Mouse (Mus musculus) retina, adult 2 months (tissue): Measurements from ENCODE around the gene Snx9.

ENCODE experiments used
- DNase-seq: peaks from one replicate; pipeline ENCODE4 v3.0.0-alpha.2; 2012; ENCODE audit warnings: low read depth, low spot score

The Snx9 gene

GRCm38 (mm10) chr17:5877611-5878157 lies 36.6 kb downstream of the Snx9 start:
- no peak for DNase-seq

DNA sequence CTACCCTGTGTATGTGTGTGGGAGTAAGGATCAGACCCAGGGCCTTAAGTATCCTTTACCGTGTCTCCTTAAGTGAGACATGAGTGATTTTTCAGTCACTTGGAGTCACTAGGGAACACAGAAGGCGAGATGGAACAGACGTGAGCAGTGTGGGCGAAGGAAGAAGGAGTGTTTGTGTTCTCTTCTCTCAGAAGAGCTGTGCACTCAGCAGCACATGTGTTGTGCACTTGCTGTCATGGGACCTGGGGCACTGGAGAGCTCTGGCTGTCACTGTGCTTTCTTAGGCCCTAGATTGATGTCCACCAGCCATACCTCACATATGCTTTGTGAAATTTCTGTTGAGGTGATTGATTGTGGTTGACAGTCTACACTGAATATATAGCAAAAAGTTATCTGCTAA lies 37.7 kb downstream of the Snx9 start:
- DNase-seq, result no peak

DNA sequence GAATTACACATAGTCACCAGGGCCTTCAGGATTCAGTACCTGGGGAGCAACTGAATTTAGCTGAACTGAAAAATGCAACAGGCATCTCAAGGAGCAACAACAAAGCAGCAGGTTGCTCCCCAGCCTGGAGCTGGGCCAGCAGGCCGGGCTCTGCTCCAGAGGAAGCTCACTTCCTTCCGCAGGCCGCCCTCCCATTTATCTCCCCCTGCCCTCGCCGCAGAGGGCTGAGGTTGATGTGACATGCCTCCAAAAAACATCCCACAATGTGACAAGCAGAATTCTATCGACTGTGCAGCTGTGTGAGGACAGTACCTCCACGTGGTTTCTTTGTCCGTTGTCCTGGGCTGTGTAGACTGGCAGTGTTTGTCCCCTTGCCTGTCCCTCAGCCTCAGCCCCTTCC lies 44.3 kb downstream of the Snx9 start:
- no peak for DNase-seq

GRCm38 (mm10) chr17:5886181-5886810 lies 45.2 kb downstream of the Snx9 start:
- no peak for DNase-seq

DNA sequence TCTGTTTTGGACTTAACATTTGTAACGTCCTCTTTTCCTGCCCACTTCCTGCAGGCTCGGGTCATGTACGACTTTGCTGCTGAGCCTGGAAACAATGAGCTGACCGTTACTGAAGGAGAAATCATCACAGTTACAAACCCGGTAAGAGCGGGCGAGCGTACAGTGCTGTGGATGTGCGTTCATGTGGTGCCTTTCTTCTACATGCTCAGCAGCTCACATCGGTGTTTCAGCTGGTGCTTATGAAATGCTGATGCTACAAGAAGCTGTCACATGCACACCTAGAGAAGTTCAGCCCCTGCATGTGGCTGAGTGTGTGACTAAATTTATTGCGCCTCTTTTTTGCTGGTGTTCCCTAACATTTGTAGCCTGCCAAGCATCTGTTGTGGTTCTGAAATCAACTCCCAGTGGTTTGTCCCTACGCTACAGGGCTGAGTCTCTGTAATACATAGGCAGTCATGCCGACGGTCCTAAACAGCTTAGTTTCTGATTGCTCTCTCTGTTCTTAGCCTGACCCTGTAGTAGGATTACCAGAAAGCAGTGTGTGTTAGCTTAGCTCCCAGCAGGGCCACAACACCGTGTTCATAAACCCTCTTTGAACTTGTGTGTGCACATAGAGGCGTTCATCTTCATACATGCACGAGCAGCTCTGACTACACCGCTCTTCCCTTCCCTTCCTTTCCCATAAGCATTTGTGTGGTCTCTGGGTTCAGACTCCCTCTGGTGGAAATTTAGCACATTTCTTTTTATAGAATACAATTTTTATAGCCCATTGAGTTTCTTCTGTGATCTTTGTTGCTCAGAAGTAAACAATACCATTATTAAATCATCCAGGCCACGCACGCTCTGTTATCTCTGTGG lies 46.0 kb downstream of the Snx9 start:
- no peak for DNase-seq

DNA sequence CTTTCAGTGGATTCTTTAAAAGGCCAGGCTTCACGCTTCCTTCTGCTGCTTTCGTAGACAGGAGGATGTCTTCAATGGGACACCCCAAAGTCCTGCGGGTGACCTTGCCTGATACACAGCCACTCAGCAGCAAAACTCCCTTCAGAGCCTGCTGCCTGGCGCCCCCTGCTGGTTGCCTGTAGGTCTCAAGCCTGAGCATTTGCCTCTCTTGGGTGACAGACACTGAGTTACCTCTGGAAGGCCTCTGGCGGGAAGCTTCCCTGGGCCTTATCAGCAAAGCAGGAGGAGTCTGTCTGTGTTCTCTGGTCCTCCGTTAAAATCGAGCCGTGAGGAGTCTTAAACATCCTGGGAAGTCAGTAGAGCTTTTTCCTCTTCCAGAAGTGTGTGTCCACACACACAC lies 49.3 kb downstream of the Snx9 start:
- no peak for DNase-seq

DNA sequence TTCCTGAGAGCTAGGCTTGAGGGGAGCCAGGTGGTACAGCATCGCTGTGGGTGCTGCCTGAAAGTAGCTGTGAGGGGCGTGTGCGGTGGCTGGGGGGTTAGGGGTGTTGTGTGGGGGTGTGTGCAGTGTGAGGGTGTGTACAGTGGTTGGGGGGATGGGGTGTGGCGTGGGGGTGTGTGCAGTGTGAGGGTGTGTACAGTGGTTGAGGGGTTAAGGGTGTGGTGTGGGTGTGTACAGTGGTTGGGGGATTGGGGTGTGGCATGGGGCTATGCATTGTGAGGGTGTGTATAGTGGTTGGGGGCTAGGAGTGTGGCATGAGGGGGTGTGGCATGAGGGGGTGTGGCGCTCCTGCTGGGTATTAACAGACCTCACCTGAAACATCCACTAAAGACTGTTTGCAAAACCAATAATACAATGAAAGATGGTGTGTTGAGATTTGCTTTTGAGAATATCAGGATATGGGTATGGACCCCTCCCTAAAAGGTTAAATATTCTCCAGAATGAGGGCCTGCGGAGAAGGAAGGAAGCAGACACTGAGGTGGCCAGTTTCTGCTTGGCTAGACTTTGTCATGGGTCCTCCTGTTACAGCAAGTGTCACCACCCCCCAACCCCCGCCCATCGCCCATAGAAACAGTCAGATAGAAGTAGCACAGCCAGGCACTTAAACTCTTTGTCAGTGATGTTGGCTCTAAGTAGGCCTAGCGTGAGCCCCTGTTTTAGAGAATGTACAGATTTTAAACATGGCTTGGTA lies 51.0 kb downstream of the Snx9 start:
- DNase-seq, result no peak

- DNase-seq, result no peak
Observed at GRCm38 (mm10) chr17:5893092-5893491, 52.0 kb downstream of the Snx9 start.

- DNase-seq, result no peak
Observed at GRCm38 (mm10) chr17:5893574-5894148, 52.5 kb downstream of the Snx9 start.

DNA sequence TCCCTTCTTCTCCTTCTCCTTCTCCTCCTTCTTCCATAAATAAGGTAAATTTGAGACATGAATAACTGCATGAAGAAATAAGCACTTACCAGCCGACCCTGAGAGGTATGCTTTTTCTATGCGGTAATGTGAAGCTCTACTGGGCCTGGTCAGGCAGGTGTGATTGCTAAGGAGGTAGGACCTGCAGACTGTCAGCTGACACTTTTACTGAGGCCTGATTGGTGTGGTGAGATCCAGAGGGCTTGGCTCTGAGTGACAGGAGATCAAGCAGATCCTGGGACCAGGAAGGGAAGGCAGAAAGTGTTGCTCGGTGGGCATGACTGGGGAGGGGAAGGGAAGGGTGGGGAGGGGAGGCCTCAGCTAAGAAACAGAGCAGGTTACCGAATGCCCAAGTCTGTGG lies 54.9 kb downstream of the Snx9 start:
- DNase-seq, result no peak

DNA sequence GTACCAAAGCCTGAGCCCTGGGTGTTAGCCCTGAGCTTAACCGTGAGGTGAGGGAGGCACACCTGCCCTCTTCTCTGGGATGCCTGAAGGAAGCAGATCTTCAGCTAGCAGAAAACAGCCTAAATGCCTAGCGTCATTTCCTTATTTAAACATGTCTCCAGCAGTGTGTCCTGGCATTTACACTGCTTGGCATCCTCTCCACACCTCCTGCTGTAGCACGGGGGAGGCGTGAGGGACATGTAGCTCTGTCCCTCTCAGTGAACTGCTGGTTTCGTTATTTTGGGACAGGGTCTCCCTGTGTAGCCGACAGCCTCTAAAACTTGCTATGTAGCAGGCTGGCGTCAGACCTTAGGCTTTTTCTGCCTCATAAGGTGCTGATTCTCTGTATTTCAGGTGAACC lies 55.5 kb downstream of the Snx9 start:
- DNase-seq, result no peak

DNA sequence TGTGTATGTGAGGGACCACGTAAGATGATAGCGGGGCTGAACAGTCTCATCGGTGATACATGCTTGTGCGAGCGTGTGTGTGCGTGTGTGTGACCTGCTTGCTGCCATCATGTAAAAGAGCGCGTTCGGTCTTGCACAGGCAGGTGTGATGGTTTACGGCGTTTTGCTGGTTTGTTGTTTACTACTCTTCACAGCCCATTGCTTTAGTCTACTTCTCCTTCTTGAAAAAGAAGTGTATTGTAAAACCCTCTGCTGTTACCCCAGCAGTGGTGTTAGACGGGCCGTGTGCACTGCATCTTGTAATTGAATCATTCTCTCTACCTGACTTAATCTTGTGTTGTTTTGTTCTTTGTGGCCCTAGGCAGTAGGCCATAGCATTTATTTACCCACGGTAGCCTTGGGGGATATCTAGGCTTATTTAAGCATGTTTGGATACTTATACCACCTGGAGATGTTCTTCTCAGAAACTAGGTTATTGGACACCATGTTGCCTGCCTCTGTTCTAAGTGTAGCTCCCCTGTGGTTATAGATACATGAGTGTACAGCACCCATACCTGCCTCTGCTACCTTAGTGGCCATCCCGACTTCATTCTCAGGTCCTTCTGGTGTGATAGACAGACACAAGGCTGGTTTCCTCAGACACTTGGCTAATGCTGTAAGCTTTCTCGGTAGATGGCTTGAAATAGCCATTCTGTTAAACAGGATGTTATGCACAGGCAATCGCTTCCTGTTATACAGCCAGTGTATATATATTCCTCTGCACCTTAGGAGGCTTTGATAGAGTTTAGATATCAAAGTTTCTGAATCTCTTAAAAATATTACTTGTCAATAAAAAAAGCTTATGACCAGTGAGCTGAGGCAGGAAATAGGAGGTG lies 56.4 kb downstream of the Snx9 start:
- DNase-seq, result no peak

- DNase-seq, result no peak
Observed at GRCm38 (mm10) chr17:5899251-5899650, 58.1 kb downstream of the Snx9 start.

GRCm38 (mm10) chr17:5901381-5901780 lies 60.3 kb downstream of the Snx9 start:
- no peak for DNase-seq

GRCm38 (mm10) chr17:5903630-5904301 lies 62.6 kb downstream of the Snx9 start:
- DNase-seq, result no peak

DNA sequence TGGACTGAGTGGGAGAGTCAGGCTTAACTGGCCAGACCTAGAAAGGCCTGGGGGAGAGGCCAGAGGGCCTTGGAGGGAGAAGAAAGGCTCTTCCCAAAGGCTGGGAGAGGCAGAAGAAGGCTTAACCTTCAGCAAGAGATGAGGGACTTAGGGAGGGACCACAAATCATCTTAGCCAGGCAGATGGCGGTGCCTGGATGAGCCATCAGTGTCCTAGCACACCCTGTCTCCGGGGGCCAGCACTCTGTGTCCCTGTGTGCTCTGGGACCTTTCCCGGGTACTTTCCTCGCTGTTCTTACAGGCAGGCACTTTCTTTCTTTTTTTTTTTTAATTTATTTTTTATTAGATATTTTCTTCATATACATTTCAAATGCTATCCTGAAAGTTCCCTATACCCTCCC lies 68.6 kb downstream of the Snx9 start:
- DNase-seq, result no peak

DNA sequence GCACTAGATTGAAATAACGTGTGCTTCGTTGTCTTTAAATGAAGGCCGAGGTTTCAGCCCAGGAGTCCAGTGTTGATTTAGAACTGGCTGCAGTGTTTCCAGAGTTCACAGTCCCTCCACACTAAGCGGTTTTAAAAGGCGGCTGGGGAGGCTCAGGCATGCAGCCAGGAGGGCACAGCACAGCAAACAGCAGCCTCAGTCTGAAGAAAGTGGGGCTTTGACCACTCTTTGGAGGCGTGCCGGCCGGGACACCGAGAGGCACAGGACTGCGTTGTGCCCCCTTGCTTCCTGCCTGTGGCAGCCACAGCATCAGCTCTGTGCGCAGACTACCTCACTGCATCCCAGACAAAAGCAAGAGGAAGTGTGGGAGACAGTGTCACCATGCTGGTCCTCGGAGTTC lies 70.5 kb downstream of the Snx9 start:
- no peak for DNase-seq

GRCm38 (mm10) chr17:5912797-5913196 lies 71.7 kb downstream of the Snx9 start:
- DNase-seq, result no peak

- DNase-seq, result no peak
Observed at GRCm38 (mm10) chr17:5914217-5914616, 73.1 kb downstream of the Snx9 start.

DNA sequence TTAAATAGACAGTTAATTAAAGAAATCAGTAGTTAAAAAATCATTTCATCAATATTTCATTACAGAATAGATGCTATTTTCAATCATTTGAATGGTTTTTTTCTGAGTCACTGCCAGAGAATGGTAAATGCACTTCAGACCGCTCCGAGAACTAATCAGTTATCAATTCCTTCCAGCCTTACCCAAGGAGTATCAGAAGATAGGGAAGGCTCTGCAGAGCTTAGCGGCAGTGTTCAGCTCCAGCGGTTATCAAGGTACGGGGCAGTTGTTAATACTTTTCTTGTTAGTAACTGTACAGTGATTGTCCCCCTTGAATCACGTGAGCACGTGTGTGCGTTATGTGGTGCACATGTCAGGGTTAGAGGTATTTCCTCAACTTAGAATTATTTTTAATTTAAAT lies 80.8 kb downstream of the Snx9 start:
- DNase-seq, result no peak
